Mouse (Mus musculus): Measurements from ENCODE around the gene Ugt1a5.

DNA sequence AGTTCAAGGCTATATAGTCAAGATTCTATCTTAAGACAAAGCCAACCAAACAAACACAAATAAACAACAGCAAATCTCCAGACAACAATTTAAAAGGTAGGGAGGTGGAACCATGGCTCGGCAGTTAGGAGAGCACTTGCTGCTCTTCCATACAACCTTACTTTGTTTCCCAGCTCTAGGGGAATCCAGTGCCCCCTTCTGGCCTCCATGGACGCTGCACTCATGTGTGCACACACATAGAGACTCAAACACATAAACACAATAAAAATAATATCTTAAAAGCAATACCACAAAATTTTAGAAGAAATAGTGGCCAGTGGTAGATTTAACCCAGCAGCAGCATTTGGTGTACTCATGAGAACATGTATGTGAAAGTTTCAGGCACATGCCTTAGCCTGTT is 51.3 kb downstream of the Ugt1a5 start:
- no peak for TF ChIP-seq HCFC1 (IDR thresholded peaks at IDR 0.05; ENCODE audit: borderline replicate concordance, insufficient read depth, low read length)
- no peak for TF ChIP-seq MAFK (IDR thresholded peaks at IDR 0.05; ENCODE audit: insufficient read depth, low read depth, low read length)

All from ES-E14 (cell line).